Comparison of ENCODE assay signal across 13 mouse cellular contexts in genomic region chr2:52406480-52406879, GRCm38 (mm10). TPM values are rescaled to one million over a fixed set of nuclear protein-coding genes. Genes with fewer than 3 reads are reported as not detected.
DNase-seq lines count a peak whose midpoint lies in the region; ATAC-seq and TF ChIP-seq lines count a peak whose summit lies in the region.
"Had no signal": no experiment of that assay in that cellular context is flagged by ENCODE, and none has a peak within 500 bp of the region (broad histone marks: within the 10 kb centered on the region; RNA-seq: fewer than 3 reads in every experiment).

No protein-coding gene starts in this region.

- H3K27ac ChIP-seq in liver, adult 2 months (replicated peaks; ENCODE audit: insufficient read depth, low read depth, low read length), result no peak overlapping the region
- no peak overlapping the region for H3K27ac ChIP-seq in hindbrain, embryonic 11.5 days (ENCODE audit: low read depth, low read length)
- H3K27ac ChIP-seq in neural tube, embryonic 15.5 days (replicated peaks), result no peak overlapping the region
- H3K27ac ChIP-seq: hindbrain, embryonic 15.5 days; liver, embryonic 13.5 days; stomach, embryonic 15.5 days had no signal

- no peak for ATAC-seq in hindbrain, embryonic 11.5 days (ENCODE audit: low FRiP score)
- ATAC-seq in neural tube, embryonic 15.5 days (ENCODE audit: low FRiP score), result no peak

- 47% methylated on average over 1 of the region's 1 CpGs for WGBS in liver, adult 2 months
- 89% methylated on average over 1 of the region's 1 CpGs for WGBS in hindbrain, embryonic 11.5 days
- 90% methylated on average over 1 of the region's 1 CpGs for WGBS in neural tube, embryonic 15.5 days

- no peak for TF ChIP-seq POLR2A in liver, adult 2 months (IDR thresholded peaks at IDR 0.05; ENCODE audit: extremely low read depth, insufficient read depth, low read length)

- DNase-seq in embryo, embryonic 10.5 days (ENCODE audit: low spot score), result peak; percentile 22
- DNase-seq in embryo, embryonic 10 days (ENCODE audit: low spot score), result no peak
- peak; percentile 47 for DNase-seq in liver, adult 2 months (ENCODE audit: extremely low read depth, low read depth, low spot score)
- no peak for DNase-seq in liver
- peak; percentile 79 for DNase-seq in CD4-positive, CD25-positive, alpha-beta regulatory T cell, adult 2 months (ENCODE audit: low read depth, low spot score)
- peak; percentile 85 for DNase-seq in induced T-regulatory cell, adult 2 months (ENCODE audit: low read depth)
- DNase-seq in hindbrain, embryonic 11.5 days (ENCODE audit: low spot score), result no peak
- DNase-seq: adrenal gland, adult 2 months; liver, embryonic 13.5 days; right cerebral cortex, adult 18-20 months had no signal

- no peak overlapping the region for H3K9ac ChIP-seq in liver, adult 2 months (ENCODE audit: low read depth, low read length)
- H3K9ac ChIP-seq in hindbrain, embryonic 11.5 days (ENCODE audit: low read depth, low read length), result no peak overlapping the region
- no peak overlapping the region for H3K9ac ChIP-seq in neural tube, embryonic 15.5 days (replicated peaks)
- H3K9ac ChIP-seq: hindbrain, embryonic 15.5 days; liver, embryonic 13.5 days; stomach, embryonic 15.5 days had no signal

- no peaks in the 10 kb centered on the region; the same call in 1 of the 2 replicates for H3K4me1 ChIP-seq in liver, adult 2 months (ENCODE audit: control insufficient read depth, insufficient read depth, low read length)
- no peaks in the 10 kb centered on the region for H3K4me1 ChIP-seq in hindbrain, embryonic 11.5 days (replicated peaks; ENCODE audit: control insufficient read depth, insufficient read depth, low read length)
- no peaks in the 10 kb centered on the region for H3K4me1 ChIP-seq in neural tube, embryonic 15.5 days
- H3K4me1 ChIP-seq: hindbrain, embryonic 15.5 days; liver, embryonic 13.5 days; stomach, embryonic 15.5 days had no signal

- peaks cover 18% of the 10 kb centered on the region for H3K9me3 ChIP-seq in hindbrain, embryonic 11.5 days (ENCODE audit: control insufficient read depth, low read length)
- H3K9me3 ChIP-seq in neural tube, embryonic 15.5 days (replicated peaks), result peaks cover 21% of the 10 kb centered on the region

- no peak overlapping the region for H3K4me3 ChIP-seq in liver, adult 2 months (ENCODE audit: insufficient read depth, low read depth, low read length)
- no peak overlapping the region for H3K4me3 ChIP-seq in hindbrain, embryonic 11.5 days (ENCODE audit: low read depth, low read length)
- H3K4me3 ChIP-seq in neural tube, embryonic 15.5 days (replicated peaks), result no peak overlapping the region
- H3K4me3 ChIP-seq: hindbrain, embryonic 15.5 days; liver, embryonic 13.5 days; stomach, embryonic 15.5 days had no signal

- TF ChIP-seq CTCF in liver, adult 2 months (IDR thresholded peaks at IDR 0.05; ENCODE audit: low read depth, low read length), result peak; percentile 58

- no peaks in the 10 kb centered on the region for H3K79me2 ChIP-seq in liver, adult 2 months (ENCODE audit: control insufficient read depth, insufficient read depth, low read length)

- H3K36me3 ChIP-seq in liver, adult 2 months (ENCODE audit: control insufficient read depth, insufficient read depth, low read length), result peaks cover 64% of the 10 kb centered on the region
- H3K36me3 ChIP-seq in hindbrain, embryonic 11.5 days (ENCODE audit: control insufficient read depth, insufficient read depth, low read length), result peaks cover 27% of the 10 kb centered on the region
- H3K36me3 ChIP-seq in neural tube, embryonic 15.5 days, result peaks cover 62% of the 10 kb centered on the region

- H3K4me2 ChIP-seq in hindbrain, embryonic 11.5 days (replicated peaks; ENCODE audit: low read depth, low read length), result no peak overlapping the region
- no peak overlapping the region for H3K4me2 ChIP-seq in neural tube, embryonic 15.5 days
- H3K4me2 ChIP-seq: hindbrain, embryonic 15.5 days; liver, embryonic 13.5 days; stomach, embryonic 15.5 days had no signal

- H3K27me3 ChIP-seq in liver, adult 2 months (ENCODE audit: control insufficient read depth, insufficient read depth, low read length), result no peaks in the 10 kb centered on the region
- no peaks in the 10 kb centered on the region for H3K27me3 ChIP-seq in hindbrain, embryonic 11.5 days (ENCODE audit: control insufficient read depth, insufficient read depth, low read length)
- H3K27me3 ChIP-seq in neural tube, embryonic 15.5 days (replicated peaks), result no peaks in the 10 kb centered on the region
- H3K27me3 ChIP-seq: hindbrain, embryonic 15.5 days; liver, embryonic 13.5 days; stomach, embryonic 15.5 days had no signal

RNA-seq across cellular contexts. Expression of gene Arl5a, which starts 18.2 kb away (rescaled TPM):
- 76.1 and 85.9 TPM in 2 replicates for total RNA-seq in liver, adult 2 months (2014; rRNA removed)
- 18.3 and 22.3 TPM in 2 replicates for polyA plus RNA-seq in liver, adult 2 months (2012; rRNA removed)
- polyA plus RNA-seq in hindbrain, embryonic 11.5 days (2014; fragmentation: Nextera tagmentation; extraction: Ambion mirVana), result 61.1 and 78.3 TPM in 2 replicates
- 34.5 and 37.6 TPM in 2 replicates for polyA plus RNA-seq in neural tube, embryonic 15.5 days (2015; fragmentation: Nextera tagmentation; extraction: Ambion mirVana)

RNA-seq across cellular contexts. Expression of gene Neb, which starts 28.2 kb away (rescaled TPM):
- 18.7 and 22.7 TPM in 2 replicates for total RNA-seq in liver, adult 2 months (2014; rRNA removed)
- 2.8 and 5.6 TPM in 2 replicates for polyA plus RNA-seq in liver, adult 2 months (2012; rRNA removed)
- polyA plus RNA-seq in hindbrain, embryonic 11.5 days (2014; fragmentation: Nextera tagmentation; extraction: Ambion mirVana), result 3.7 and 4.2 TPM in 2 replicates
- polyA plus RNA-seq in neural tube, embryonic 15.5 days (2015; fragmentation: Nextera tagmentation; extraction: Ambion mirVana), result 10.7 and 12.4 TPM in 2 replicates

Comparison
In these comparisons a context has a peak if more than half of its experiments do, and no peak if none do; other contexts are left out.
1. DNase-seq: peak in embryo, embryonic 10.5 days (single experiment), liver, adult 2 months (single experiment), CD4-positive, CD25-positive, alpha-beta regulatory T cell, adult 2 months (single experiment) and induced T-regulatory cell, adult 2 months (single experiment); none in embryo, embryonic 10 days (single experiment), liver (single experiment) and hindbrain, embryonic 11.5 days (single experiment).